Mouse (Mus musculus) cerebellum, adult 9-10 months (tissue): ENCODE measurements around the gene Gm20458.

ENCODE experiments used
- DNase-seq: peaks from one replicate; pipeline ENCODE4 v3.0.0; 2022

Gm20458 gene

DNA sequence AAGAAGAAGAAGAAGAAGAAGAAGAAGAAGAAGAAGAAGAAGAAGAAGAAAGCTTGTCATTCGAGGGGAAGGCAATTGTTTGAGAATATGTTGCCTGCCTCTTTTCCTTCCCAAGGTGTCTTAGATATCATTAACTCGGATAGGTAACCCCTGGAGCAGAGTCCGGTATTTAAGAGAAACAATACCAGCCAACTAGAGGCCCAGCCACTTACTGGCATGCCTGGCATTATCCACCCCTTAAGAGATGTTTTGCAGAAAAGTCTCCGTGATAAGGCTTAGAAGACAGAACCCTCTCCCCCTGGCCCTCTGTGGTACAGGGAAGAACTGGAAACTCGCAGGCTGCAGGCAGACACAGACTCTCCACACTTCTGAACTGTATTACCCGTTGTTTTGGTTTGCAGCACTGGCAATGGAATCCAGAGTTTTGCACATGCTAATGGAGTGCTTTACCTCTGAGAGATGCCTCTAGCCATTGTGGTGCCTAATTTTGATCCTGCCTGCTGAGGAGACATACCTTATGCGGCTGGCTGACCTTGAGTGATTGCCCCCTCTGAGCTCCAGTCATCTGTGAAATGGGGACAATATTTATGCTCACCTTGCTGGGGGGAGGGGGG, 6.8 kb upstream of the Gm20458 start:
- DNase-seq: no peak

- no peak for DNase-seq
These were observed 5.9 kb upstream of the Gm20458 start for GRCm38 (mm10) chr2:164454846-164455245.

DNA sequence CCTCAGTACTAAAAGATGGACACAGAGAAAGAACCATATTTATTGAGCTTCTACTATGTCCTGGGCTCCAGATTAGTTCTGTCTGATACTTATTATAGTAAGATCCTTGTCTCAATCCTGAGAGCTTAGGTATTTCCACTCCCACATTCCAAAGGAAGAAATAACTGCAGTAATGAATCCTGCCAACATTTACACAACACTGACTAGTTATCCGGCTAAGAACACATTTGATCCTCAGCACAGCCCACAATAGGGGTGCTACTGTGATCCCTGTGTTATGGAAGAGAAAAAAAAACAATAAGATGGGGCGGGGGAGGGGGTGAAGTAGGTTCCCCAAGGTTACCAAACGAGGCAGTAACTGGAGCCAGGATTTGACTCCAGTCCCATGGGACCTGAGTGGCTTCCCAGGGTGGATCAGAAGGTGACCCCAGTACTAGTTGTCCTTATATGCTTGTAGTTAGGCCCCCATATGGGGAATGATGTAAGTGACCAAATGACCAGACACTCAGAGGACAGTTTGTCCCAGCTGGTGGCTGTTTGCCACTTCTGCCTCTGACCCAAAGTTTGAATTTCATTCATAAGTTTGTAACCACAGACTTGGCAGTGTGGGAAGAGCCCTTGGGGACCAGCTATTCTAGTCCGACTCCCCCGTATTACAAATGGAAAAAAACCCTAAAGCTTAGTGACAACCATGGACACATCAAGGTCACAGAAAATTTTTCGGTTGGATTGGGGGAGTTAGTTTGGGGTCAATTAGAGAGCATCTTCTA, 5.2 kb upstream of the Gm20458 start:
- DNase-seq: no peak

DNA sequence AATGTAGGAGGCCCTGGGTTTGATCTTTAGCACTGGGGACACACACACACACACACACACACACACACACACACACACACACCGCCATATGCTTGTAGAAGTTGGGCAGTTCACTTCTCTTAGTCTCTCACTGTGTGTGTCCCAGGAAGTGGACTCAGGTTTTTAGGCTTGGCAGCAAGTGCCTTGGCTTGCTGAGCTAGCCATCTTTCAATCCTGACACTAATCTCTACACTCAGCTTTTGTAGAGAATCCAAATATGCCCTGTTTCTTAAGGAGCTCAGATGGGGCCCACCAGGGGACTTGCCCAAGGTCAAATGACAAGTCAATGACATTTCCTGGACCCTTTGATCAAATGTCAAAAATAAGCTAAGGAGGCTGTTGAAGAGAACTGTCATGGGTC, 4.4 kb upstream of the Gm20458 start:
- DNase-seq: no peak

GRCm38 (mm10) chr2:164456864-164457300, 3.9 kb upstream of the Gm20458 start, which contains the start of gene Sys1:
Sys1 (plus strand) TSS chr2:164456964.
- no peak for DNase-seq

DNA sequence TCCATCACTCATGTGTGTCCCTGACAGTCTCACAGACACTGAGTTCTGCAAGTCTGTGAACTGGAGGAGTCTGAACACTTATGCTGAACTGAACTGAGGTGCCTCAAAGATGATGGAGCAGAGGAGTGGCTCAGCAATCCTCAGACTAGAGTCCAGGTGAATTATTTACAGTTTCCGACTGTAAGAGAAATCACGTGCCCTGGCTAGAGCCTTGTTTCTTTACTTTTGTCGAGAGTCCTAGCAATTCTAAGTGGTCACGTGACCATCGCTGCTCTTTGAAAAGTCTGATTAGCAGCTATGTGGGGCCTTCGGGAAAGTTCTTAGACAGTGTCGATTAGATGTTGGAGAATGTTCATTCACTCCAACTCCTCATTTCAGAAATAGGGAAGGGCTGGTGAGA, 2.8 kb upstream of the Gm20458 start:
- no peak for DNase-seq

- DNase-seq: no peak
These were observed 2.2 kb upstream of the Gm20458 start for GRCm38 (mm10) chr2:164458535-164458934.

DNA sequence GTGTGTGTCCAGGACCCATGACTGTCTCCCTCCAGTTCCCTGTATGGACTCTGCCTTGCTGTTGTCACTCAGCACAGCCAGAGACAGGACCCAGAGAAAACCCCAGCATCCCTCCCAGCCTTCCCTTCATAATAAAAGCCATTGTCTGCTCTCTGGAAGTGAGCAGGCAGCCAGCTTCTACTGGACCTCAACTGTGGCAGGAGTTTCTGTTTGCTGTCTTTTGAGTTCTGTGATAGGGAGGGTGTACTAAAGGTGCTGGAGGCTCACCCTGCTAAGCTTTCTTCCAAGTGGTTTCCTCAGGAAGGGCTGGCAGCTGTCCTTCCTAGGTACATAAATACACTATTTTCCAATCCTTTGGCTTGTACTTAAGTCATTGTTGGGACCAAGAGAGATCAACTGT, 4.4 kb downstream of the Gm20458 start:
- no peak for DNase-seq

GRCm38 (mm10) chr2:164466787-164467186, 6.0 kb downstream of the Gm20458 start:
- no peak for DNase-seq

DNA sequence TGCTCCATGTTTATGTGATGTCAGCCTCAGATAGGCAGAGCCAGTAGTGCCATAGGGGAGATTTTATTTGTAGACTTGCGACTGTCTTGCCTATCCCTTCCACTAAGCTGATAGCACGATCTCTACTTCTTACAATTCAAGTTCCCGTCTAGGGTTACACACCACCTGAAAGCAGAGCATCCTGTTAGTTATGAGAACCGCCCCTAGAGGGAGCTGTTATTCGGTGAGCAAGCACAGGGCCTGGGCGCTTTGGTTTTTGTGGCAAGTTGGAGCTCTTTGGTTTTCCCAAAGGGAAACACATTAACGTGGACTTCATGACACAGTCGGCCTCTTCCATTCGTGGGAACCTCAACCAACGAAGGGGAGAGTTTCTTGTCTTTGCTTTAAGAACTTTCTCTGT, 9.5 kb downstream of the Gm20458 start:
- peak; percentile 64 for DNase-seq

DNA sequence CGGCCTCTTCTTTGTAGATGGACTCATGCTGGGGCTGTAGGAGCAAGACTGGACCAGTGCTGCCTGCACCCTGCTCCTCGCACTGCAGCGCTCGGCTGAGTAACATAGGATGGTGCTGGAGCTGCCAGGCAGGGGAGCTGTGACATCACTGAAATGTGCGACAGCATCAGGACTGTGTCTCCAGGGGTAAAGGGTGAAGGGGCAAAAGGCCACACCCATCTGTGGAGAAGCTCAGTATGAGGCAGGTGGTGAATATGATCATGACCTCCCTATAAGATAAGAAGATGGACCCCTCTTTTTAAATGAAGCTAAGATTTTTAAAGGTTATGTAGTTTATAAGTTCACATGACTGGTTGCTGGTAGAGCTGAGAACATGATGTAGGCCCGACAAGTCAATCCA, 12.9 kb downstream of the Gm20458 start, which contains the start of gene Trp53tg5:
Gene Trp53tg5 (minus strand): TSS at position 101 of the 400 bp plus-strand sequence.
- DNase-seq: no peak

DNA sequence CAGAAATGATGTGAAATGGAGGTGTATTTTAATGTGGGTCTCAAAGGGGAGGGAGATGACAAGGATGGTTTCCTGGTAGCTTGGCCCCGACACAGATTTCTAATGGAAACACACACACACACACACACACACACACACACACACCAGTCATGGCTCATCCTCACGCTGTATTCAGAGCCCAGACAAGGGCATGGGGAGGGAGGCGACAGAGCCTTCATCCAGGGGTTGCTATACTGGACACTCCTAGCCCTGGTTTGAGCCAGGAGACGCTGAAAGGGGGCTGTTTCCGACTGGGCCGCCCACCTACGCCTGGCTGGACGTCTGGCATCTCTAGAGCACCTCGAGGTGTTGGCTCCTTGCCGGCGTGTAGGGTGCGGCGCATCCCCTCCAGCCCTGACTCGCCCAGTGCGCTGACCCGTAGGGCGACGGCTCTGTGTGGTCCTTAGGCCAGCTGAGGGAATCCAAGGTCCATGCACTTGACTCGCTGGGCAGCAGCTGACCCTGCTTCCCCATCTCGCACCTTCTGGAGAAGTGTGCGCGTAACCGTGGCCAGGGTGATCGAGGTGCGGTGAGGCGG, 25.0 kb downstream of the Gm20458 start, which contains the start of gene Dbndd2:
Gene Dbndd2 (plus strand): TSS at position 426 of the 577 bp plus-strand sequence.
- DNase-seq: peak; percentile 80

GRCm38 (mm10) chr2:164486258-164487114, 25.7 kb downstream of the Gm20458 start:
- peak; percentile 71 for DNase-seq

- DNase-seq: no peak
These were observed 26.4 kb downstream of the Gm20458 start for GRCm38 (mm10) chr2:164487115-164487527.

- peak; percentile 78 for DNase-seq
These were observed 27.0 kb downstream of the Gm20458 start for GRCm38 (mm10) chr2:164487812-164488211.

GRCm38 (mm10) chr2:164494126-164494525, 33.4 kb downstream of the Gm20458 start:
- DNase-seq: no peak

- no peak for DNase-seq
These were observed 35.6 kb downstream of the Gm20458 start for GRCm38 (mm10) chr2:164496331-164496730.

DNA sequence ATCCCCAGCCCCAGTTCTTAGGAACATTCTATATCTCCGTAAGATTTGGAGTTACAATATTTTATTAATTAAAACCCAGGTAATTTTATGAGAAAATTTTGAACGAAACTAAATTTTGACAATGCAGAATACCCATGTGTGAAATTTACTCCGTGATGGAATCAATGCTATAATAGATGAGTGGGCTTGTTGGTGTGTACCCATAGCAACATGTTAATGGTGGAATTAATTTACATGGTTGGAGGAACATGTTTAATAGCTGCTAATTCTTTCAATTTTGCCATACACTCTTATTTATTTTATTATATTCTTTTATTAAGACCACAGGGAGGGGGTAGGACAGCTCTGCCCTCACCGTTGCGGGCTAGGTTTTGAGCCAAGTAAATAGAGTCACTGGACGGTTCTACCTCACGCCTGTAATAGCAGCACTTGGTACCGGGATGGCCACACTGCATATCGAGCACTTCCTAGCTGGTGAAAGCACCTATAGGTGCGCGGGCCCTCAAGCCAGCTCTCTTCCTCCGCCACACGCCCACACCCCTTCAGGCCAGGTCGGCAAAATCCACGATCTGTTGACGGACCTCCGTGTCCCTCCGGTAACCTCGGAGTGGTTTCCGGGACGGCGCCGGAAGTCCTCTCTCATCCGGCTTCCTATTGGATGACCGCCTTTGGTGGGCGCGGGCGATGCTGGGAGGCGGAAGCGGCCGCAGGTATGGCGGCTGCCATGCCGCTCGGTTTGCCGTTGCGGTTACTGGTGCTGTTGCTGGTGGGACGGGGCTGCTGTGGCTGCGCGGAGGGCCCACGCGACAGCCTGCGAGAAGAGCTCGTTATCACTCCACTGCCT, 36.3 kb downstream of the Gm20458 start, which contains the start of gene Pigt:
Gene Pigt (plus strand): TSS at position 674 of the 844 bp plus-strand sequence.
- DNase-seq: peak; percentile 86

DNA sequence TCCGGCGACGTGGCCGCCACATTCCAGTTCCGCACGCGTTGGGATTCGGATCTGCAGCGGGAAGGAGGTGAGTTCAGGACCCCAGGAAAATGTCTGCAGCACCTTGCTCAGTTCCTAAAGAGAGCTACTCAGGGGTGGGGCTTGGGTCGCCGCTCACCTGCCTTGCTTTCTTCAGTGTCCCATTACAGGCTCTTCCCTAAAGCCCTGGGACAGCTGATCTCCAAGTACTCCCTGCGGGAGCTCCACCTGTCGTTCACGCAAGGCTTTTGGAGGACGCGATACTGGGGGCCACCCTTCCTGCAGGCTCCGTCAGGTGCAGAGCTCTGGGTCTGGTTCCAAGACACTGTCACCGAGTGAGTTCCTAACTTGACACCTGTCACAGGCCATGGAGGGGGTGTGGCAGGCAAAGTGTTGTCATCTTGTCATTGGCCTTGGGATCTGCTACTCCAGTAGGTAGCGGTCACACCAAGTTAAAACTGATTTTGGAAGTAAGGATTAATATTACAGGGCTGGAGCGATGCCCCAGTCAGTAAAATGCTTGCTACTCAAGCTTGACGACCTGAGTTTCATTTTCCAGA, 37.0 kb downstream of the Gm20458 start:
- DNase-seq: no peak

- DNase-seq: no peak
These were observed 38.5 kb downstream of the Gm20458 start for GRCm38 (mm10) chr2:164499317-164499716.

GRCm38 (mm10) chr2:164500511-164500910, 39.7 kb downstream of the Gm20458 start:
- DNase-seq: no peak
